Mouse (Mus musculus) heart, adult 2 months (tissue): ENCODE measurements at regions not wholly inside any gene's neighbourhood (a gene's known extent, or its start where the extent isn't known, plus 50 kb on each side); places are given as distances from the start of the nearest gene placed in this dataset.

ENCODE experiments used
- CTCF ChIP-seq: fragments of 200-600 bp; IDR thresholded peaks from 2 replicates; pipeline ENCODE4 v1.8.1; 2022; ENCODE audit warnings: antibody characterized with exemption, mild to moderate bottlenecking, moderate library complexity
- EP300 ChIP-seq: fragments of 200-500 bp; IDR thresholded peaks from 2 replicates; pipeline ENCODE4 v1.6.1; 2011; ENCODE audit warnings: low read depth, low read length, control low read depth; ENCODE audit not compliant: insufficient read depth

DNA sequence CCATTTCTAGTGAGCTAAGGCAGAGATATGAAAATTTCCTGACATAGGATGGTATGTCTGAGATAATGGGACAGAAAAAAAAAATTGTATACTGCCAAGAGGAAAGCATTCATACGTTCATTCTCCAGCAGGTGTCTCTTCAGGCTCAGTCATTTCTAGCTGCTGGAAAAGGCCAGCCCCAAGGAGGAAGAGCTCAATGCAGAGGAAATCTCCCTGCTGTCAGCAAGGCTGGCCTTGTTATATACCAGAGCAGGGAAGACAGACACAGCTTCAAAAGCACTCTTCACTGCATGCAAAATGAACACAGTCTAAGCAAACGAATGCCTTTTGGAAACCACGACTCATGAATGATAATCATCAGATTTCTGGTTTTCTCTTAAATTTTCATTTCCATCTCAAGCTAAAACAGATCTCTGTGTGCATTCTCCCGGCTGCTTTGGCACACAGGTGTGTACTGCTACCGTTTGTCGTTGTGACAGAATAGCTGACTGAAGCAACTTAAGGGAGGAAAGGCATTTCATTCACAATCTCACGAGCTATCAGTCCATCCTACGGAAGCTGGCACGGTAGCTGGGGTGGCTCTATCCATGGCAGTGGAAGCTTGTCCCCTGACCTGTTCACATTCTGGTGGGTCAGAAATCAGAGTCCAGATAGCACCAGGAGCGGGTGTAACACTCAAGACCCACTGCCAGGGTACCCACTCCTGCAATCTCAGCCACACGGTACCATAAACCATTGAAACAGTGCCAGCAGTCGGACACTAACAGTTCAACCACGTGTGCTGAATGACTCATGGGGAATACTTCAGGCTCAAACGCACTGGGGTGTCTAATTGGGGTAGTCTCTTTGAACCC is 701.4 kb downstream of the Poteg start:
- peak; percentile 68 for TF ChIP-seq CTCF
- TF ChIP-seq EP300 = no peak
